Mouse (Mus musculus) spleen, adult 12 weeks (tissue): Measurements from ENCODE around the gene Tes3-ps.
A peak's percentile ranks its signal among the peaks of the same experiment; 100 is the strongest.

Source experiments
- DNase-seq: peaks from one replicate; pipeline ENCODE4 v3.0.0; 2022; ENCODE audit warnings: low spot score

The Tes3-ps gene

DNA sequence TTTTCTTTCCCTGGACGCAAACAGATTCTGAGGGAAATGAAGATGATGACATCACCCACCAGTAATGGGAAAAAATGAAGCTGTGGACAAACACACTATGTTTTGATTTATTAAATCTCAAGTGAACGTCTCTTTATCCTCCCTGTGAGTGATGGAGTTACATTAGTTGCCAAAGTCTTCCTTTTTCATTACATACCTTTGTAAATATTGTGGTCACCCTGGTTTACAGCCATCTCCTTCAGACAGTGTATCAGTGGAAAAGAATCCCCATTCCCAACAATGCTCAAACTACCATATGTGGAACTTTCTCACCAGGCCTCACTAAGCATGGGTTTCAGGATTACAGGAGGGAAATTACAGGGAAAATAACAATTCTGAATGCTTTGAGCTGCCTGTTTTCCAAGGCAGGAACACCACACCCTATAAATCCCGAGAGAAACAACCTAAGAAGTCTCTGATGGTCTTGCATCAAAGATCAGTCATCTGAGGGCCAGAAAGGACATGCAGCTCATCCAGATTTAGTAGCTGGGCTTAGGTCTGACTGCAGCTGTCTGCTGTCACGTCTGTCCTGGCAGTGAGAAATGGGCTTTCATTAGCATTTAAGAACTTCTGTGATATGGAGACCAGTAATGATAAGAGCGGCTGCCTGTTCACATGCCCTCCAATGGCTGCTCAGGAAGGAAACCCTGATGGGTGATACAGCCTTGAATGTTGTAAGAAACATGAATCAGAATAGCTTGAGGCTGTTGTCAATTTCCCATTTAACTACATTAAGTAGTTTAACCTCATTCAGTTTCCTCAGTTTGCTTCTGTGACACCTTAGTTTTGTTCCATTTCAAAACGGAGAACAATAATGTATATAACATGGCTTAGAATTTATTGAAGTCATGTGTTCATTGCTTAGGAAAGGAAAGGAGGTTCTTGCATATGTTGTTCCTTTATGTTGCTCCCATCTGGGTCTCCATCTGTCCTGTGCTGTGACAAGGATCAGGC is at the start of gene Tes3-ps:
Gene Tes3-ps (plus strand): TSS at position 943 of the 993 bp plus-strand sequence.
- no peak for DNase-seq

DNA sequence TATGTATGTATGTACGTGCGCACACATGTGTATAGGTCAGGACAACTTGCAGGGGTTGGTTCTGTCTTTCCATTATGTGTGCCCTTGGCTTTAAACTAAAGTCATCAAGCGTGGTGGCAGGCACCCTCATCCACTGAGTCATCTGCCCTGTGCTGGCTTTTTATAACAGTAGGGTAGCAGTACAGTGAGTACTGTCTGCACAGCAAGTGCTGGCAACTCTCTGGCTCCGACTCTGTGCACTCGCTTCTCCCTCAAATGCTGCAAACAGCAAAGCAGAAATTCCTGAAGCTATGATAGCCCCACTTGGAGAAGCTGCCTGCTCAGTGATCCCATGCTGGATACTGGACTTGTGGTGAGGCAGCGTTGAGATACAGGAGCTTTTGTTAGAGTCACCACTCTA is 48.7 kb upstream of the Tes3-ps start:
- no peak for DNase-seq

- peak; percentile 35 for DNase-seq
These were observed 43.8 kb upstream of the Tes3-ps start for GRCm38 (mm10) chr13:49449318-49449749.

- DNase-seq: no peak
These were observed 32.8 kb upstream of the Tes3-ps start for GRCm38 (mm10) chr13:49460276-49460675.

- no peak for DNase-seq
These were observed 32.3 kb upstream of the Tes3-ps start for GRCm38 (mm10) chr13:49460692-49461414.

- DNase-seq: no peak
These were observed 31.5 kb upstream of the Tes3-ps start for GRCm38 (mm10) chr13:49461458-49462132.

DNA sequence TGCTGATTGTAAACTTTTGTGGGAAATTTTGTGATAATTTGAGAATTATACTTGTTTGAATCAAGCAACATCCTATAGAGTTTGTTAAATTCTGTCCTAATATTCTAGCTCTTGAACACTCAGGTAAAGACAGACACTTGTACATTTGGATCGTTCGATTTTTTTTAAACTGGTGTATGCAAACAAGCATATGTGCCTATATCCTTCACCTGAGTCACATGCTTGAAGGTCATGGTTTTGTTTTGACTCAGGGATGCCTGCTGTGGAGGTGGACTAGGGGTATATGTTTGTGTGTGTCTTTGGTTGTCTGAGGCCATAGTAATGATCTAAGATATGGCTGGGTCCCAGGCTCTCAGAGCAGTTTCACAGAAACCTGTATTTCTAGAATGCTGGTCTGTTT is 30.2 kb upstream of the Tes3-ps start:
- no peak for DNase-seq

GRCm38 (mm10) chr13:49465875-49466274 is 27.2 kb upstream of the Tes3-ps start:
- DNase-seq: no peak

DNA sequence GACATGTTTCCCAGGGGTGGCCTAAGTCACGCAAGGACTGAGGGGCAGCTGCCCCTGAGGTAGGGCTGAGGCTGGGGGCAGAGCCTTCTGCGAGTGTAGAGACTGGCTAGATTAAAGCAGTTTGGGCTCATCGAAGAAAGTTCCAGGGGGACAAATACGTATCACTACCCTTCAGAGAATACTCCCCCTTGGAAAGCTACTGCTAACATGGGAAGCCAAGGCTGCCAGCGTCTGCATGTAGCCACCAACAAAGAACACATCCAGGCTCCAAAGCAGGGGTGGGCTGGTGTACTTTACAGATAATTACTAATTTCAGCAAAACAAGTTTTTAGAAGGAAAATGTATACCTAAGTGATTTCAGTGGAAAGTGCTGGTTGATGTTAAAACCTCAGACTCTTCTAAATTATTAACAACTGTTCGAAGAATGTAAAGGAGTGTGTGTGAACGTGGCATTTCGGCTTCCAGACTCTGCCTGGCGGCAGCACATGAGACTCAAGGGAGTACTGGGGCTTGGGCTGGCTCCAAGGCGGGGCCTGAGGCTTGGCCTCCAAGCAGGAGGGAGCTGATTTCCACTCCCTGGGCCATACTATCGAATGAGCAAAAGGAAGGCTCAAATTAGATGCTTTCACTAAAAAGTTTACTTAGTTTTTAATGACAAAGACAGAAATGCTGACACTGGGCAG is 26.6 kb upstream of the Tes3-ps start:
- DNase-seq: no peak

DNA sequence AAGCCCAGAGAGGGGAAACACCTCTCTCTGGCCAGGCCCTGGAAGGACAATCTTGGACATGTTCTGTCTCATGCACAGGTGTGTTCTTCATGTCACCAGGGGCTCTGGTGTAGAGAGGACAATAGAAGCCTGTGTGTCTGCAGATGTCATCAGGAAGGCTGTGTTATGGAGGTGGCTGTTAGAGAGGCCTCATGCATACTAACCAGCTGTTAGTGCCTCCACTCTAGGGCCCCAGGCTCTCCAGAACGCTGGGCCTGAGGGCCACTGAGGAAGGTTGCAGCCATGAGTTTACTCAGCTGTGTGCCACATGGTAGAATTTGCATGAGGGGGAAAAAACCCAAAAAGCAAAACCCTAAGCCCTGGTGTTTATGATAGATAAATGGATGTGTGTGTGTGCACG is 25.5 kb upstream of the Tes3-ps start:
- no peak for DNase-seq

DNA sequence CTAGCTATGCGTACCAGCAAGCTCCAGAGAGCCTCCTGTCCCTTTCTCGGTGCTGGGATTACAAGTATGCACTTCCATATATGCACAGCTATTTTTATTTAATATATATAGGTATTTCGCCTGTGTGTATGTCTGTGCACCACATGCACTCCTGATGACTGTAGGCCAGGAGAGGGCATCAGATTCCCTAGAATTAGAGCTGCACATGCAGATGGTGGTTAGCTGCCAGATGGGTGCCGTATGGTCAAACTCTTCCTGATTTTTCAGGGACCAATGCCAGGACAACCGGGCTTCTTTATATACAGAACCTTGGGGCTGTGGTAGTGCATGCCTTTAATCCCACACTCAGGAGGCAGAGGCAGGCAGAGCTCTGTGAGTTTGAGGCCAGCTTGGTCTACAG is 24.1 kb upstream of the Tes3-ps start:
- DNase-seq: no peak

GRCm38 (mm10) chr13:49470319-49470718 is 22.8 kb upstream of the Tes3-ps start:
- no peak for DNase-seq

GRCm38 (mm10) chr13:49470806-49471205 is 22.3 kb upstream of the Tes3-ps start:
- no peak for DNase-seq

DNA sequence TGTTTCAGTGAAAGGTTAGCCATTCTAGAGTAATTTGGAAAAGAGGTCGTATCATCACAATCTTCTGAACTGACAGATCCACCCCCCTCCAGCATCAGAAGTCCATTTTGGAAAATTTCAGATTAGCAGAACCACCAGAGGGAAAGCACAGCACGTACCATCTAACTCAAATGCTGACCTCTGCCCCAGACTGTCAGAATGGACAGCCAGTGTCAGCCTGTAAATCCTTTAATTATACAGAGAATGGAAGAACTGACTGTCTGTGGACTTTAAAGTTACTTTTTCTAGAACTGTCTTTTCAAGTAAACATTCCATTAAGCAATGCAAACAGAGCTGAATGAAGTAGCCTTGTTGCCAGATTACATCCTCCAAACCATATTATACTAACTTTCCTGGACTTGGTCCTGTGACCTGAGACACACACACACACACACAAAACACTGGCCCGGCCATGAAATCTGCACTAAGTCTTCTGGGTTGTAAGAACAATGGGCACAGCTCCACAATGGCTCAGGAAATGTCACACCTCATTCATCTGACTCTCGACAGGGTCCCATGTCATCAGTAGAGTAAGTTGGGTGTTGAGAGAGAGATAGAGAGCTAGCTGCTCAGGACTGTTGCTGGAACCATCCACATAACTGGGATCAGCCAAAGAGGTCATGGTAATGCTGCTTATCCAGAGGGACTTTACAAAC is 21.0 kb upstream of the Tes3-ps start:
- no peak for DNase-seq

GRCm38 (mm10) chr13:49472676-49473005 is 20.5 kb upstream of the Tes3-ps start:
- DNase-seq: no peak

- DNase-seq: no peak
These were observed 15.2 kb upstream of the Tes3-ps start for GRCm38 (mm10) chr13:49477887-49478286.

GRCm38 (mm10) chr13:49478851-49479374 is 14.2 kb upstream of the Tes3-ps start:
- no peak for DNase-seq

DNA sequence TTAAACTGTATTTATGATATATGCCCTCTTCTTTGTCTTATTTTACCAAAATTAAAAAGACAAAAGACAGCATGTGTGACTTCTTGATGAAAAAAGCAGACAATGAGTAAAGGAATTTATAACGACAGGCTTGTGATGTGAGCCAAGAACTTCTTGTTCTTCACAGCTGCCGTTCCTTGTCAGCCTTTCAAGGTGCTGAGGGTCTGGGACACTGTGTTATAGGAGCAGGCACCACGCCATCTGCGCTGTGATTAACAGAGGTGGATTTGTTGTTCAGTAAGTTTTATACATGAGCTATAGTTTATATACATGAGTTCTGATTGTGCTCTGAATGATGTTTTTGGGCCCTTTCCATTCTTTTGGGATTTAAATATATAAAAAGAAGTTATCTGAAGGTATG is 13.7 kb upstream of the Tes3-ps start:
- DNase-seq: no peak

GRCm38 (mm10) chr13:49480057-49480456 is 13.1 kb upstream of the Tes3-ps start:
- DNase-seq: no peak

GRCm38 (mm10) chr13:49480551-49480950 is 12.6 kb upstream of the Tes3-ps start:
- no peak for DNase-seq

DNA sequence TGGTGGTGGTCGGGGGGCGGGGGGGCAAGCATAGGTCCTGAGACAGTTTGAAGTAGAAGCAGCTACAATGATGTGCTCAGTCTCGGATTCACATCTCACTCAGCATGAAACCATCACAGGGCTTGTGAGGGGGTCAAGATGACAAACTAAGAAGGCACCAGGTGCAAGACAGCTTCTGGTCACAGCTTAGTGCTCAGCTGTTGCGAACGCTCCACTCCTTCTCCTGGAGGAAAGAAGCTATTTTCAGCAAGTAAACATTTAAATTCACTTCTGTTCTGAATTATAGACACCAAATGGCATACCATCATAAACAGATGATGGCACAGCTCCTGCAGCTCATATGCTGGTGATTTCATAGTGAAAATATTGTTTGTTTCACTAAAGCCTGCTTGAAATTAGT is 7.7 kb upstream of the Tes3-ps start:
- DNase-seq: no peak
